2 mouse cellular contexts compared by ENCODE assay signal in the genomic region with DNA sequence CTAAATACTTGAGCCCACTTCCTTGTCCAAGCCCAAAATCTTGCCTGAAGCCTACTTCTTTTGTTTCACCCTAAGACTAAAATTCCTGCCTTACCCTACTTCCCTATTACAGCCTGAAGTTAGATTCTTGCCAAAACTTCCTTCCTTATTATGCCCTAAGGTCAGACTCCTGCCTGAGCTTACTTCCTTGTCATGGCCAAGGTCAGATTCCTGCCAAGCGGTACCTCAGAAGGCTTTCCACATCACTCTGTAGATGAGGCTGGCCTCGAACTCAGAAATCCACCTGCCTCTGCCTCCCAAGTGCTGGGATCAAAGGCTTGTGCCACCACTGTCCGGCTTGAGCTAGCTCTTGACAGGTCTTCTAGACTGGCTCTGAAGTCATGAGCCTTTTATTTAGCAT. TPM values are rescaled to one million over a fixed set of nuclear protein-coding genes. Genes with fewer than 3 reads are reported as not detected.
"Had no signal": no experiment of that assay in that cellular context is flagged by ENCODE, and none has a peak within 500 bp of the region (broad histone marks: within the 10 kb centered on the region; RNA-seq: fewer than 3 reads in every experiment).

No protein-coding gene starts in this region.

RNA-seq across cellular contexts. Expression of a gene that starts 38.8 kb away (rescaled TPM):
- total RNA-seq: monocyte, adult 5-6 weeks had no signal
- polyA plus RNA-seq: macrophage had no signal
